Mouse (Mus musculus): ENCODE data around the gene Crnkl1.

DNA sequence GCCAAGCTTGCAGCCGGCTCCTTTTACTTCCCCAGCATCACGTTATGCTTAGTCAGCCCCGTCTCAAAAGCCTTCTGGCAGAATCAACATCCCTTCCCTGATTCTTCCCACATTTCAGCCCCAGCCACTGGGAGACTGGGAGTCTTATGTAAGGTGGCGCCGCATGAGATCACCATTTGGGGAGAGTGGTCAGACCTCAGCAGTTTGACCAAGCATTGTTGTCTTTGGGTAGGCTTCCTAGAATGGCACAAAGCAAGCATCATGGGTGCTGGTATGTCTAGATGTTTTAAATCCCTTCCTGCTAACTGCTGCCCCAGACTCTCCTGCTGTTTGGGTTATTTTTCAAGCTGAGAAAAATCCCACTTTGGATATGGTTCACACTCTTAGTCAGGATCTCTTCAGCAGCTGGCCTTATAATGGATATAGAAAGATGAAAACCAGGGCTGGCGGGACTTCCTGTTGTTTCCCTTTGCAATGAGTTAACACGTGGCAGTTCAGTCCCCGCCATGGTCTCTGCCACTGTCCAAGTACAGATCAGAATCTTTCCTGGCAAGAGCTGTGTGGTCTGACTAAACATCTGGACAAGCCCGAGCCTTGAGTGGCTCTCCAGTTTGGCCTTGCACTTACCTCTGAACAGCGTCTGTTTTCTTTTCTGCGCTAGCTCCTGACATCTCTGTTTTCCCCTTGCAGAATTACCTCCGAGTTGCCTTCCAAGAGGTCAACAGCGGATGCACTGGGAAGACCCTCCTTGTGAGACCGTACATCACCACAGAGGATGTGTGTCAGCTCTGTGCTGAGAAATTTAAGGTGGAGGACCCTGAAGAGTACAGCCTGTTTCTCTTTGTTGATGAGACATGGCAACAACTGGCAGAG, 49.7 kb downstream of the Crnkl1 start:
- TF ChIP-seq CTCF (IDR thresholded peaks at IDR 0.05; ENCODE audit: control insufficient read depth, insufficient read depth, low read length) (no peak), POLR2A (IDR thresholded peaks at IDR 0.05; ENCODE audit: borderline replicate concordance, control insufficient read depth, low read depth, low read length) (no peak)
